Mouse (Mus musculus): ENCODE data around the gene Fhad1.

DNA sequence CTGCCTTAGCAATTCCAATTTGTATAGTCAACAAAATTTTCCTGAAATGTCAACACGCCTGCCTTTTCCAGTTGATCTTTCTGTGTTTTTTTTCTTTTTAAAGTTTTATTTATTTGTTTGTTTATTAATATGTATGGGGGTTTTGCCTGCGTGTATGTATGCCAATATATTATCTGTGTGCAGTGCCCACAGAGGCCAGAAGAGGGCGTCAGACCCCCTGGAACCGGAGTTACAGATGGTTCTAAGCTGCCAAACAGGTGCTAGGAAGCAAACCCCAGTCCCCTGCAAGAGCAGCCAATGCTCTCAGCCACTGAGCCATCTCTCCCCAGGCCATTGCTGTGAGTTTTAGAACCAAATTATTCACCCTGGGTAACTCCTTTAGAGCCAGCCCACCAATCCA is 76.3 kb downstream of the Fhad1 start:
- TF ChIP-seq CTCF (conservative IDR thresholded peaks at IDR 0.05 in 1 of 2, IDR thresholded peaks at IDR 0.05 in 1 of 2; ENCODE audit: low read depth in 2 of 2, low read length in 2 of 2) (no peak), SIN3A (IDR thresholded peaks at IDR 0.05; ENCODE audit: low read length) (no peak), CHD1 (IDR thresholded peaks at IDR 0.05; ENCODE audit: low read depth, low read length) (no peak), NRF1 (IDR thresholded peaks at IDR 0.05; ENCODE audit: low read depth, low read length) (no peak), ZC3H11A (IDR thresholded peaks at IDR 0.05; ENCODE audit: low read depth, low read length) (no peak), MXI1 (IDR thresholded peaks at IDR 0.05; ENCODE audit: low read depth, low read length) (no peak), EP300 (IDR thresholded peaks at IDR 0.05; ENCODE audit: low read length) (no peak), POLR2A (IDR thresholded peaks at IDR 0.05; ENCODE audit: low read depth, low read length) (no peak), UBTF (IDR thresholded peaks at IDR 0.05; ENCODE audit: low read depth, low read length) (no peak), PAX5 (IDR thresholded peaks at IDR 0.05; ENCODE audit: low read length) (no peak), CHD2 (IDR thresholded peaks at IDR 0.05; ENCODE audit: low read length) (no peak), USF2 (conservative IDR thresholded peaks at IDR 0.05; ENCODE audit: low read depth, low read length) (no peak), MAFK (IDR thresholded peaks at IDR 0.05; ENCODE audit: insufficient replicate concordance, low read length) (no peak), ELF1 (IDR thresholded peaks at IDR 0.05; ENCODE audit: low read depth, low read length) (no peak)
